Mouse (Mus musculus): ENCODE measurements around the gene Gm11444.

GRCm38 (mm10) chr11:85839258-85840030 is 10.7 kb downstream of the Gm11444 start:
- TF ChIP-seq ZNF384 (IDR thresholded peaks at IDR 0.05; ENCODE audit: low read depth, low read length) (no peak), CHD2 (IDR thresholded peaks at IDR 0.05; ENCODE audit: low read depth, low read length) (no peak), MAFK (IDR thresholded peaks at IDR 0.05; ENCODE audit: insufficient read depth, low read depth, low read length) (no peak)
